Mouse (Mus musculus): ENCODE results near the gene Utp14a. TPM values are rescaled to one million over a fixed set of nuclear protein-coding genes. Genes with fewer than 3 reads are reported as not detected.
"Not testable (repeated sequence)": the region's sequence is repeated elsewhere in the genome, so short reads cannot be mapped to it uniquely, and the experiment has no call there.

Utp14a gene
- polyA plus RNA-seq (2015; fragmentation: Nextera tagmentation; extraction: Ambion mirVana): 26.8 and 27.3 TPM in 2 replicates

GRCm38 (mm10) chrX:48256468-48257007 lies at the start of gene Utp14a:
Gene Utp14a, plus strand, starts transcription at chrX:48256862.
- DNase-seq (ENCODE audit: low spot score): peak; percentile 94

- DNase-seq (ENCODE audit: low spot score): no peak
Measured at GRCm38 (mm10) chrX:48207761-48208487, 48.7 kb upstream of the Utp14a start.

DNA sequence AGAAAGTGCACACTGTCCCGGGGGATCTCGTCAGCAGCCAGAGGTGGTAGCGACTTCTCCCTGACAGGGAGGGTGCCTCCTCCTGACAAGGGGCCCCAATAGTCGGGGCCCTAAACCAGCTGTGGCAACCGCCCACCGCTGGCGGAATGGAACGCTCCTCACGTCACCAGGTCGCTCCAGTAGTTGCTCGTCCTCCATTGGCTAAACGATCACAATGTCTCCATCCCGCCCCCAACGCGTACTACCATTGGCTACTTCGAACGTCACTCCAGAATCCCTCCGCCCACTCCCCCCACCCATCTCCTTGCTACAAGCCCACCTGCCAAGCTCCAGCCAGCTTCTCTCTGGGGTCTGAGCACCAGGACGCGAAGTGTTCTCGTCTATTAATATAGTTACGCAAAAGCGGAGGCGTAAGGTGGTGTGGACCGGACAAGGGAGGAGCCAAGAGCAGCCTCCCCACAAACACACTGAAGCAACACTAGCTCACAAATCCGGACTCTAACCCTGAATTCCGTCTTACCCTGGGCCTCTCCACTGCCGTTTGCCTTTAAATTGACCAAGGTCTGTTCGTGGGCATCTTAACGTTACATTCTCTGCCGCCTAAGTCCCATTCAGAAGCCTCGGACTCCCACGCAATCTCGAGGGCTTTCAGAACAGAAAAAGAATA lies 48.0 kb upstream of the Utp14a start, which contains the start of gene Zdhhc9:
Zdhhc9 (minus strand) TSS at position 360 of the 667 bp plus-strand sequence.
- DNase-seq (ENCODE audit: low spot score): peak; percentile 91

DNA sequence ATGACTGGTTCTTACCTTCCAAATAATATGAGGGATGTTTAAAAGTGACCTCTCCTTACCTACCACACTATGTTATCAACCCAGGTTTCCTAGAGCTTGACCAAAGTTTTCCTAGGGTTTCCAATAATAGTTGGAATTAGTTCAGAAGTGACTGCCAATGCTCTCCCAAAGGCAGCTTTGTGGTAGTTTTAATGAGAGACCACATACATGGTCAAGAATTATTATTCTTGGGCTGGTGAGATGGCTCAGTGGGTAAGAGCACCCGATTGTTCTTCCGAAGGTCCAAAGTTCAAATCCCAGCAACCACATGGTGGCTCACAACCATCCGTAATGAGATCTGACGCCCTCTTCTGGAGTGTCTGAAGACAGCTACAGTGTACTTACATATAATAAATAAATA lies 46.9 kb upstream of the Utp14a start:
- not testable (repeated sequence) for DNase-seq (ENCODE audit: low spot score)

- no peak for DNase-seq (ENCODE audit: low spot score)
Measured at GRCm38 (mm10) chrX:48219468-48219867, 37.2 kb upstream of the Utp14a start.

DNA sequence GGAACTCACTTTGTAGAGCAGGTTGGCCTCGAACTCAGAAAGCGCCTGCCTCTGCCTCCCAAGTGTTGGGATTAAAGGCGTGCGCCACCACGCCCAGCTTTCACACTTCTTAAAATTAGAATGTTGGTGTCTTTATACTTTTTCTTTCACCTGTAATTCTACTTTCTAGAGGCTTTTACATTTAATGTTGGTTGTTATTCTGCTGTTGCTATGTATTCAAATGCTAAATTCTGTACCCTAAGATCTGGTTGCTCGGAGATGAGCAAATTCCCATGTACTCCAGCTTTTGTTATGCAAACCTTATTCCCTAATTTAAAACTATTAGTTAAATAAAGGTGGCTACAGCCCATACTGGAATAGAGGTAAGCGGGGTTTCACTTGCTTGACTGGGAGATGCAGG lies 34.0 kb upstream of the Utp14a start:
- no peak for DNase-seq (ENCODE audit: low spot score)

GRCm38 (mm10) chrX:48226225-48226624 lies 30.4 kb upstream of the Utp14a start:
- DNase-seq (ENCODE audit: low spot score): no peak

DNA sequence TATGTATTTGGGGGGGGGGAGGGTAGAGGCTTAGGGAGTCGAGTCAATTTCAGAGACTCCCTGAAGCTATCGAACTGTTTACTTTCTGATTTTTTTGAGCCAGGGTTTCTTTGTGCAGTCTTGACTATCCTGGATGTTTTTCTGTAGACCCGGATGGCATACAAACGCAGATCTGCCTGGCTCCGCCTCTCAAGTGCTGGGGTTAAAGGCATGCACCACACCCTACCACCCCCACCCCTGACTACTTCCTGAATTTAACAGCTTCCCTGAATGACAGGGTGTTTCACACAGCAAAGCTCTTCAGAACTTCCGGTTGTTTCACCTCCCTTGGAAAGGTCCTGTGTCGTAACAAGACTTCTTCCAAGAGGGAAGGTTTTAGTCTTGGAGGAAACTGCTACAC lies 22.2 kb upstream of the Utp14a start:
- DNase-seq (ENCODE audit: low spot score): peak; percentile 71

- DNase-seq (ENCODE audit: low spot score): no peak
Measured at GRCm38 (mm10) chrX:48255830-48256428, 733 bp upstream of the Utp14a start.

- no peak for DNase-seq (ENCODE audit: low spot score)
Measured at GRCm38 (mm10) chrX:48257011-48257410, 349 bp downstream of the Utp14a start.

DNA sequence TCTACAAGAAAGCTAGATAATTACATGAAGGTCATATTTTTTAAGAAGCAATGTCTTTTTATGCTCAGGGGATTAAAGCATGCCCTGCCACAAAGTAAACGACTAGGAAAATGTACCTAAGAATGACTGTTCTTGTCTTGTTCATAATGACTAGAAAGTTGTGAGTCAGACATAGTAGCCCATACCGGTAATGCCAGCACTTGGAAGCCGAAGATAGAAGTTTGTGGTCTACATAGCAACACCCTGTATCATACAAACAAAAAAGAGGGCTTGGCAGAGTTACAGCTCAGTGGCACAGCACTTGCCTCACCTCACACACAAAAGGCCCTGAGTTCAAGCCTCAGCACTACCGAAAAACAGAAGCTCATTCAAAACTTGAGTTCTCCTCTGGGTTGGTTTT lies 15.0 kb downstream of the Utp14a start:
- no peak for DNase-seq (ENCODE audit: low spot score)

DNA sequence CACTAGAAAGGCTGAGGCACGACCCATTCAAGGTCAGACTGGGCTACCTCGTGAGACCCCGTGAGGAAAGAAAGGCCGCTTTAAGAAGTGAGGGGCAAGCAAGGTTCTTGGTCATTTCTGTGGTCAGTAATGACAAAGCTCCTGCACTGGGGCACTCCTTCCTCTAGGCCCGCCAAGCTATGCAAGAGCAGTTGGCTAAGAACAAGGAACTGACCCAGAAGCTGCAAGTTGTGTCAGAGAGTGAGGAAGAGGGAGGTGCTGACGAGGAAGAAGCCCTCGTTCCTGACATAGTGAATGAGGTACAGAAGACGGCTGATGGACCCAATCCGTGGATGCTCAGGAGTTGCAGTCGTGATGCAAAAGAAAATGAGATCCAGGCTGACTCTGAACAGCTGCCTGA lies 18.0 kb downstream of the Utp14a start:
- no peak for DNase-seq (ENCODE audit: low spot score)

- DNase-seq (ENCODE audit: low spot score): peak; percentile 62
Measured at GRCm38 (mm10) chrX:48278103-48278502, 21.4 kb downstream of the Utp14a start.

DNA sequence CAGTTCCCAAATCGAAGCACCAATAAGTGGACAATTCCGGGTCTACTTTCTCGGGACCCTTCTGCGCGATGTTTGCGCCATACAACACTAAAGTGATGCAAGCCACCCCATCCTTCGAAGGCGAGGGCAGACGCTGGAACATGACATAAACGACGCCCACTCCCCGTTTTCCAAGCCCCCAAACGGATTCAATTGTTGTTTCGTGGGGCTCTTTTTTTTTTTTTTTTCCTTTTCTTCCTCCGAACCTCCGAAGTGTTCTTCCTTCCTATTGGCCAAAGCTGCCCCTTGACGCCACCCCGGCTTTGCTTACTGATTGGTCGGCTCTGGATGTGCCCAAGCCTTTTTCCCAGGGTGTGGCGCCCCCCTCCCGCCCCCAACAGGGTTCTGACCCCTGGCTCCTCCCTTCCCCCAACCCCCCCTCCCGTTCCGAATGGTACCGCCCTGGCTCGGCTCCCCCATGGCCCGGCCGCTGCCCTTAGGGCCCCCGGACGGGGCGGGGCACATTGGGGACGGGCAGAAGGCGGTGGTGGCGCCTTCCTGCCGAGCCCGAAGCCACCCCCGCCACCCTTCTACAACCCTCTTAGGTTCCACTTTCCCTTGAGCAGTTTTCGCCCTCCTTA lies 27.8 kb downstream of the Utp14a start:
- DNase-seq (ENCODE audit: low spot score): peak; percentile 82

DNA sequence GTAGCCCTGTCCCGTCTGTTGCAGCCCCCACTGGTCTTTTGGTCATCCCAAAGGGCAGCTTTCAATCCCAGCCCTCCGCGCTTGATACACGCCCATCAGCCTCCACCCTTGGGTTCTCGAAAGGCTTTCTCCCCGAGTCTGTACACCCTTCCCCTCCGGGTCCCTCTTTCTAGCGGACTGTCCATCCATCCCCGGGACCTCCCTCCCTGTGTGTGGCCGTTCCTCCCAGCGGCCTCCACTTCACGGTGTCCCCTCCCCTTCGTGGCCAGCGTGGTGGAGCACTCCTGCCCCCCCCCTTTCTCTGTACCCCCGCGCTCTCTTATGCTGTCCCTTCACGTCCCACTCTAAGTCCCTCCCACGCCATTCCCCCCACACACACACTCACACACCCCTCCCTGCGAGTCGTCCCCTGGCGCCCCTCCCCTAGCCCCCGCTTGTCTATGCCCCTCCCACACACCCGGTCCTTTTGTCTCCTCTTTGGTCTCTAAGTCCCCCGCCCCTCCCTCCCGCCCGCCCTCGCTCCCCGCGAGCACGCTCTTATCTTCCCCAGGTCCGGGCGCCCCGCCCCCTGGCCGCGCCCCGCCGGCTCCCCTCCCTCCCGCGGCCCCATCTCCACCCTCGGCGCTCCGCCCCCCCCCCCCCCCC lies 28.5 kb downstream of the Utp14a start:
- DNase-seq (ENCODE audit: low spot score): peak; percentile 83

- DNase-seq (ENCODE audit: low spot score): no peak
Measured at GRCm38 (mm10) chrX:48285651-48286021, 29.0 kb downstream of the Utp14a start.

DNA sequence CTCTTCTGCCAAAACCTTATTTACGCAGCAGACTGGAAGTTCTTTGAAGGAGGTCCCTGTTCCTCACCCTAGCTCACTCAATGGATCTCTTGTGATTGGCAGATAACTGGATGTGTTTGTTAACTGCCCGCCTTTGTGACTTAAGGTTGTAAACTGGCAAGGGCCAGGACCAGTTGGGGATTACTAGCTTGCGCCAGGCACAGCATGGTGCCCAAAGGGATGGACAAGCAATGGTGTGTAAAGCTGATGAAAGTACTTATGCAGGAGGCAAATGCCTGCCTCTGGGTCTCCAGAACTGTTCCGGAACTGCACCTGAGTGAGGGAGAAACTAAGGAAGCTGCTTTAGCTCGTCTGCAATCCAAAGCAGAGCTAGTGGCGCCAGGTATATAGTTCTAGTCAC lies 29.8 kb downstream of the Utp14a start:
- DNase-seq (ENCODE audit: low spot score): no peak

GRCm38 (mm10) chrX:48288008-48288407 lies 31.3 kb downstream of the Utp14a start:
- no peak for DNase-seq (ENCODE audit: low spot score)

- DNase-seq (ENCODE audit: low spot score): no peak
Measured at GRCm38 (mm10) chrX:48291413-48291812, 34.8 kb downstream of the Utp14a start.

DNA sequence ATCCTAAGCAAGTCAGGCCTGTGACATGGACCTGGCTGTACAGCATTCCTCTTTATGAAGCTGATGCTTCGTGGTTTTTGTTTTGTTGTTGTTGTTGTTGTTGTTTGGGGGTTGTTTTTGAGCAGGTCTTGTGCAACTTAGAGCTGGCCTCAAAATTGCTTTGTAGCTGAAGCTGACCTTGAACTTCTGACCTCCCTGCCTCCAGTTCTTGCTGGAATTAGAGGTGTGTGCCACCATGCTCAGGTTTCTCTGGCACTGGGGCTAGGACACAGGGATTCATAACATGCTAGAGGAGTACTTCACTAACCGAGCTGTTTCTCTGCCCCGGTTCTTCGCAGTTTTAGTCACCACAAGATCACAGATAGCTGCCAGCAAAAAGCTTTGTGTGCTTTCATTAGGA lies 48.7 kb downstream of the Utp14a start:
- DNase-seq (ENCODE audit: low spot score): no peak
